Mouse (Mus musculus): ENCODE measurements around the gene Gm37240. TPM values are rescaled to one million over a fixed set of nuclear protein-coding genes. Genes with fewer than 3 reads are reported as not detected.

Gene Gm37240
- polyA plus RNA-seq, 1 experiment from 2014 or later, result 18.1 TPM

DNA sequence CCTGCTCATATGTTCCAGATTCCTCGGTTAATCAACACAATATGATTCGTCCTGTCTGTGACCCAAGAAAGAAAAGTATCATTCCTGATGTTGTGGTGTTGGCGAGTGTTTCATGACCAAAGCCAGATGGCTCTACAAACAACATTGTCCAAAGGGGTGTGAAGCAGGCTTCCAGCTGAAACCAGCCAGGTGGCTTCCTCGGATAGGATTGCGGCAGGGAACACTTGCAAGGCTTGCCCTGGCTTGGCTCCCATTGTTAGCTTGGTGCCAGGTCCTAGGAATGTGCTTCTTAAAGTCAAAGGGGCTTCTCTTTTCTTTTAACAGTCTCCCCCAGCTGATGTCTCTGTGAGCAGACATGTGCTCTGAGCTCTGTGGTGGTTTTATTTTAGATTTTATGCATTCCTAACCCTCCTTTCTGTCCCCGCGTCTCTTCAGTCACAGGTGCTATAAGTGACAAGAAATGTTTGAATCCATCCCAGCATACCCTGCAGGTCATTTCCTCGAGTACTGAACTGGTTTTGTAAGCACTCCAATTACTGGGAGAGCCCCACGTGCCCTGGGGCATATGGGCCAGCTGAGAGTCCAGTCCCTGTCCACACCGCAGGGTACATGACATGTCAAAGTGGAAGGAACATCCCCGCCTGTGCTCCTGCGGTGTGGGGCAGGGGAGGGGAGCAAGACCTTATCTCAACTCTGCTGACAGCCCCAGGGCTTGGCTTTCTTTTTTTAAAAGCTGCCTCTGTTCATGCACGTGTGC lies 509.2 kb downstream of the Gm37240 start:
- DNase-seq (ENCODE audit: low spot score) (peak; percentile 19), ATAC-seq (ENCODE audit: low FRiP score, low TSS enrichment) (no peak)
- Histone ChIP-seq H3K4me2 (replicated peaks; ENCODE audit: low read depth) (no peak overlapping the region), H3K9ac (ENCODE audit: low read length) (no peak overlapping the region), H3K9me3 (ENCODE audit: control insufficient read depth, low read length) (no peaks in the 10 kb centered on the region), H3K4me1 (replicated peaks; ENCODE audit: control insufficient read depth, insufficient read depth) (no peaks in the 10 kb centered on the region; the same call in 1 of the 2 replicates), H3K4me3 (ENCODE audit: low read depth, low read length) (no peak overlapping the region), H3K36me3 (ENCODE audit: control insufficient read depth, insufficient read depth, low read length) (no peaks in the 10 kb centered on the region), H3K27me3 (ENCODE audit: control insufficient read depth, insufficient read depth, low read length) (no peaks in the 10 kb centered on the region), H3K27ac (replicated peaks) (no peak overlapping the region)
- TF ChIP-seq CTCF (IDR thresholded peaks at IDR 0.05; ENCODE audit: low read depth) (no peak), EP300 (optimal IDR thresholded peaks at IDR 0.05) (no peak)
- WGBS, result 45% methylated on average over 13 of the region's 13 CpGs

DNA sequence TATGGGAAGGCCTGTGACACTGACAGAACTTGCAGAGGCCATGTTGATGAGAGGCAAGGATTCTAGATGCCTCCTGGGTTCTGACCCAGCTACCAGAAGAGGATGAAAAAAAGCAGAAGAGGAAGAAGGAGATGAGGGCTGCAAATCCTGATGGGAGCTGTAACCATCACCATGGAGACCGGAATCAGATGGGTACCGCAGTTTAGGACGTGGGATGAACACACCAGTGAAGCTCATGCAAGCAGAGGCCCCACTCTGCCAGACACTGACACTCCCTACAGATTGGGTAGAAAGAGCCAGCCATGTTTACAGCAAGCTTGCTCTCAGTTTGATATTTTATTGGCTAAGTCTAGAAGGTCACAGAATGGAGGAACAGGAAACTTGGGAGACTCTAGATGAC lies 509.8 kb downstream of the Gm37240 start:
- no peaks in the 10 kb centered on the region; the same call in 1 of the 2 replicates for H3K4me1 ChIP-seq (replicated peaks; ENCODE audit: control insufficient read depth, insufficient read depth)
- no peaks in the 10 kb centered on the region for H3K36me3 ChIP-seq (ENCODE audit: control insufficient read depth, insufficient read depth, low read length)
- ATAC-seq (ENCODE audit: low FRiP score, low TSS enrichment), result no peak
- no peak for DNase-seq (ENCODE audit: low spot score)
- 84% methylated on average over 3 of the region's 3 CpGs for WGBS
- no peaks in the 10 kb centered on the region for H3K9me3 ChIP-seq (ENCODE audit: control insufficient read depth, low read length)
- no peak overlapping the region for H3K27ac ChIP-seq (replicated peaks)
- H3K9ac ChIP-seq (ENCODE audit: low read length), result no peak overlapping the region
- H3K4me2 ChIP-seq (replicated peaks; ENCODE audit: low read depth), result no peak overlapping the region
- H3K27me3 ChIP-seq (ENCODE audit: control insufficient read depth, insufficient read depth, low read length), result no peaks in the 10 kb centered on the region
- TF ChIP-seq CTCF (IDR thresholded peaks at IDR 0.05; ENCODE audit: low read depth), result no peak
- no peak for TF ChIP-seq EP300 (optimal IDR thresholded peaks at IDR 0.05)
- H3K4me3 ChIP-seq (ENCODE audit: low read depth, low read length), result no peak overlapping the region

GRCm38 (mm10) chr3:85376541-85376940 lies 510.8 kb downstream of the Gm37240 start:
- DNase-seq (ENCODE audit: low spot score), result no peak
- WGBS, result 31% methylated on average over 2 of the region's 2 CpGs
- TF ChIP-seq EP300 (optimal IDR thresholded peaks at IDR 0.05), result no peak
- TF ChIP-seq CTCF (IDR thresholded peaks at IDR 0.05; ENCODE audit: low read depth), result peak; percentile 11; the same call in 1 of the 2 replicates
- no peak for ATAC-seq (ENCODE audit: low FRiP score, low TSS enrichment)
- Histone ChIP-seq H3K4me3 (ENCODE audit: low read depth, low read length) (no peak overlapping the region), H3K9ac (ENCODE audit: low read length) (no peak overlapping the region), H3K27ac (replicated peaks) (no peak overlapping the region), H3K36me3 (ENCODE audit: control insufficient read depth, insufficient read depth, low read length) (no peaks in the 10 kb centered on the region), H3K9me3 (ENCODE audit: control insufficient read depth, low read length) (no peaks in the 10 kb centered on the region), H3K4me2 (replicated peaks; ENCODE audit: low read depth) (no peak overlapping the region), H3K27me3 (ENCODE audit: control insufficient read depth, insufficient read depth, low read length) (no peaks in the 10 kb centered on the region), H3K4me1 (replicated peaks; ENCODE audit: control insufficient read depth, insufficient read depth) (no peaks in the 10 kb centered on the region; the same call in 1 of the 2 replicates)

DNA sequence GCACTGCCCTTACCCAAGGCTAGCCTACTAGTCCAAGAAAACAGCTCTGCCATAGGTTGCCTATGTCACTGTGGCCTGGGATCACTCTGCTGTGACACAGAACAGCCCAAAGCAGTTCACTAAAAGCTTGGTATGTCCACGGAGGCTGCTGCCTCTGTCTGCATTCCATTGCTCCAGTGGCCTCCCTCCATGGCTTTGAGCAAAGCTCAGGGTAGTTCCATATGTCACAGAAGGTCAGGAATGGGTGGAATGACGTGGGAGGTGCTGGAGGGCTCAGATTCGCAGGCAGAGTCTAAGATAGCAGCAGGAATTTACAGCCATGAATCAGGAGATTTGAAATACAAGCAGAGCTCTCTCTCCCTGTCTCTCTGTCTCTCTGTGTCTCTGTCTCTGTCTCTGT lies 514.3 kb downstream of the Gm37240 start:
- 13% methylated on average over 3 of the region's 3 CpGs for WGBS
- TF ChIP-seq CTCF (IDR thresholded peaks at IDR 0.05; ENCODE audit: low read depth) (no peak), EP300 (optimal IDR thresholded peaks at IDR 0.05) (no peak)
- no peak overlapping the region for H3K27ac ChIP-seq (replicated peaks)
- ATAC-seq (ENCODE audit: low FRiP score, low TSS enrichment) (no peak), DNase-seq (ENCODE audit: low spot score) (no peak)
- no peak overlapping the region for H3K4me2 ChIP-seq (replicated peaks; ENCODE audit: low read depth)
- H3K9me3 ChIP-seq (ENCODE audit: control insufficient read depth, low read length), result no peaks in the 10 kb centered on the region
- no peaks in the 10 kb centered on the region; the same call in 1 of the 2 replicates for H3K4me1 ChIP-seq (replicated peaks; ENCODE audit: control insufficient read depth, insufficient read depth)
- no peaks in the 10 kb centered on the region for H3K36me3 ChIP-seq (ENCODE audit: control insufficient read depth, insufficient read depth, low read length)
- H3K9ac ChIP-seq (ENCODE audit: low read length), result no peak overlapping the region
- H3K4me3 ChIP-seq (ENCODE audit: low read depth, low read length), result no peak overlapping the region
- no peaks in the 10 kb centered on the region for H3K27me3 ChIP-seq (ENCODE audit: control insufficient read depth, insufficient read depth, low read length)

- Histone ChIP-seq H3K4me1 (replicated peaks; ENCODE audit: control insufficient read depth, insufficient read depth) (no peaks in the 10 kb centered on the region), H3K36me3 (ENCODE audit: control insufficient read depth, insufficient read depth, low read length) (no peaks in the 10 kb centered on the region), H3K9me3 (ENCODE audit: control insufficient read depth, low read length) (no peaks in the 10 kb centered on the region), H3K9ac (ENCODE audit: low read length) (no peak overlapping the region), H3K27ac (replicated peaks) (no peak overlapping the region), H3K4me3 (ENCODE audit: low read depth, low read length) (no peak overlapping the region), H3K27me3 (ENCODE audit: control insufficient read depth, insufficient read depth, low read length) (no peaks in the 10 kb centered on the region), H3K4me2 (replicated peaks; ENCODE audit: low read depth) (no peak overlapping the region)
- 80% methylated on average over 8 of the region's 10 CpGs for WGBS
- DNase-seq (ENCODE audit: low spot score), result no peak
- TF ChIP-seq CTCF (IDR thresholded peaks at IDR 0.05; ENCODE audit: low read depth) (no peak), EP300 (optimal IDR thresholded peaks at IDR 0.05) (no peak)
- ATAC-seq (ENCODE audit: low FRiP score, low TSS enrichment), result no peak
Observed at GRCm38 (mm10) chr3:85369847-85370246, 517.5 kb downstream of the Gm37240 start.

DNA sequence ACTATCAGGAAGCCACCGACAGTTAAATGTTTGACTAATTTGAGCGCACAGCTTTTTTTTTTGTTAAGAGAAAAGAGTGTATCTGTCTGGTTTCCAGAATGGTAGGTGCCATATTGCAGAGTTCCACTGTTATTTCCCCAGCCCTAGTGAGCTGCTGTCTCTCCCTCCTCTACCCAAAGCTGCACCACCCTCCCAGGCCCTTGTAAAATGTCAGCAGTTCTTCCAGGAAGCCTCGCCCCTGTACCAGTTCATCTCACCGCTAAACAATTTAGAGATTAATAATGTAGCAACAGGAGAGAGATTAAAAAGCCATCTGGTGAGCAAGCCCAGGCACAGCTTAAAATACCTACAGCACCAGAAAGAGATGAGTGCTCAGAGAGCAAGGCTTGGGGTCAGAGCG lies 518.2 kb downstream of the Gm37240 start:
- no peaks in the 10 kb centered on the region for H3K36me3 ChIP-seq (ENCODE audit: control insufficient read depth, insufficient read depth, low read length)
- no peak overlapping the region for H3K4me3 ChIP-seq (ENCODE audit: low read depth, low read length)
- 48% methylated on average over 5 of the region's 5 CpGs for WGBS
- no peaks in the 10 kb centered on the region for H3K9me3 ChIP-seq (ENCODE audit: control insufficient read depth, low read length)
- peak overlapping the region; percentile 19 for H3K27ac ChIP-seq (replicated peaks)
- TF ChIP-seq CTCF (IDR thresholded peaks at IDR 0.05; ENCODE audit: low read depth) (no peak), EP300 (optimal IDR thresholded peaks at IDR 0.05) (peak; percentile 23)
- ATAC-seq (ENCODE audit: low FRiP score, low TSS enrichment) (peak; percentile 47; the same call in 1 of the 2 replicates), DNase-seq (ENCODE audit: low spot score) (no peak)
- H3K4me2 ChIP-seq (replicated peaks; ENCODE audit: low read depth), result no peak overlapping the region
- no peak overlapping the region for H3K9ac ChIP-seq (ENCODE audit: low read length)
- H3K27me3 ChIP-seq (ENCODE audit: control insufficient read depth, insufficient read depth, low read length), result no peaks in the 10 kb centered on the region
- H3K4me1 ChIP-seq (replicated peaks; ENCODE audit: control insufficient read depth, insufficient read depth), result no peaks in the 10 kb centered on the region
